Mouse (Mus musculus) kidney, embryonic 14.5 days (tissue): ENCODE measurements around the gene Kcnk2. TPM values are rescaled to one million over a fixed set of nuclear protein-coding genes. Genes with fewer than 3 reads are reported as not detected.
"Not testable (repeated sequence)": the region's sequence is repeated elsewhere in the genome, so short reads cannot be mapped to it uniquely, and the experiment has no call there.

Experiments used
- ATAC-seq: fragments of 200-750 bp; cut with Nextera tagmentation; 2 replicates; pipeline ENCODE4 v1.8.0; 2017; ENCODE audit warnings: moderate number of reproducible peaks, mild to moderate bottlenecking, moderate TSS enrichment, moderate library complexity; ENCODE audit not compliant: low FRiP score, low TSS enrichment
- H3K27ac ChIP-seq: fragments of 300-500 bp; sonication (generic); 2 replicates; pipeline ENCODE4 v1.5.1; 2014; ENCODE audit warnings: low read depth, mild to moderate bottlenecking, low read length, moderate library complexity, mixed read lengths
- H3K27me3 ChIP-seq: fragments of 300-500 bp; sonication (generic); 2 replicates; pipeline ENCODE4 v1.6.1; 2014; ENCODE audit warnings: mild to moderate bottlenecking, low read length; ENCODE audit not compliant: control insufficient read depth, insufficient read depth
- H3K36me3 ChIP-seq: fragments of 300-500 bp; sonication (generic); 2 replicates; pipeline ENCODE4 v1.6.1; 2014; ENCODE audit warnings: low read length, mixed read lengths; ENCODE audit not compliant: control insufficient read depth, insufficient read depth
- H3K4me1 ChIP-seq: fragments of 300-500 bp; sonication (generic); 2 replicates; pipeline ENCODE4 v1.6.1; 2014; ENCODE audit warnings: low read length, mixed read lengths; ENCODE audit not compliant: control insufficient read depth, insufficient read depth
- H3K4me2 ChIP-seq: fragments of 300-500 bp; sonication (generic); replicated peaks from 2 replicates; pipeline ENCODE4 v1.6.1; 2014; ENCODE audit warnings: low read depth, mild to moderate bottlenecking, low read length
- H3K4me3 ChIP-seq: fragments of 300-500 bp; sonication (generic); 2 replicates; pipeline ENCODE4 v1.5.1; 2014; ENCODE audit warnings: mild to moderate bottlenecking, low read length
- H3K9ac ChIP-seq: fragments of 300-500 bp; sonication (generic); 2 replicates; pipeline ENCODE4 v1.6.1; 2014; ENCODE audit warnings: low read depth, mild to moderate bottlenecking, low read length, moderate library complexity
- H3K9me3 ChIP-seq: fragments of 300-500 bp; sonication (generic); 2 replicates; pipeline ENCODE4 v1.6.1; 2016; ENCODE audit warnings: low read length; ENCODE audit not compliant: control insufficient read depth
- WGBS: fragments of 180-500 bp; shearing (Covaris S2); extraction: QIAGEN DNeasy Blood & Tissue Kit; methylation state at CpG from one replicate; pipeline ENCODE4 v1.1.7; 2014; 5-methylcytosine and 5-hydroxymethylcytosine counted together
- polyA plus RNA-seq: library from polyadenylated mRNA; unstranded; fragments of >200 nt; fragmentation: Nextera tagmentation; extraction: Ambion mirVana; gene quantifications from 2 replicates; pipeline ENCODE4 v1.2.1, GENCODE M21; 2014

Kcnk2 gene
- polyA plus RNA-seq, 1 experiment from 2014 or later = 2.2 TPM

- Histone ChIP-seq H3K9me3 (no peaks in the 10 kb centered on the region), H3K36me3 (no peaks in the 10 kb centered on the region), H3K4me3 (no peak overlapping the region), H3K4me1 (no peaks in the 10 kb centered on the region), H3K4me2 (no peak overlapping the region), H3K9ac (no peak overlapping the region), H3K27me3 (no peaks in the 10 kb centered on the region), H3K27ac (no peak overlapping the region)
- no peak for ATAC-seq
- 81% methylated on average over 2 of the region's 2 CpGs for WGBS
Observed at GRCm38 (mm10) chr1:189272281-189272680, 129.8 kb downstream of the Kcnk2 start.

- Histone ChIP-seq H3K9ac (no peak overlapping the region), H3K36me3 (no peaks in the 10 kb centered on the region), H3K27me3 (no peaks in the 10 kb centered on the region), H3K9me3 (no peaks in the 10 kb centered on the region), H3K4me2 (no peak overlapping the region), H3K4me1 (no peaks in the 10 kb centered on the region), H3K4me3 (no peak overlapping the region), H3K27ac (no peak overlapping the region)
- ATAC-seq = no peak
Observed at GRCm38 (mm10) chr1:189253631-189254030, 148.4 kb downstream of the Kcnk2 start.

GRCm38 (mm10) chr1:189253207-189253606, 148.9 kb downstream of the Kcnk2 start:
- no peak overlapping the region for H3K9ac ChIP-seq
- no peaks in the 10 kb centered on the region for H3K36me3 ChIP-seq
- H3K4me2 ChIP-seq = no peak overlapping the region
- no peaks in the 10 kb centered on the region for H3K27me3 ChIP-seq
- ATAC-seq = no peak
- H3K9me3 ChIP-seq = no peaks in the 10 kb centered on the region
- H3K4me1 ChIP-seq = no peaks in the 10 kb centered on the region
- WGBS = 66% methylated on average over 3 of the region's 3 CpGs
- no peak overlapping the region for H3K27ac ChIP-seq
- no peak overlapping the region for H3K4me3 ChIP-seq

- not testable (repeated sequence) for H3K9me3 ChIP-seq, H3K4me3 ChIP-seq, H3K9ac ChIP-seq, ATAC-seq, H3K4me1 ChIP-seq, H3K27ac ChIP-seq, H3K4me2 ChIP-seq, H3K36me3 ChIP-seq, H3K27me3 ChIP-seq
- 80% methylated on average over 2 of the region's 2 CpGs for WGBS
Observed at GRCm38 (mm10) chr1:189243206-189243605, 158.9 kb downstream of the Kcnk2 start.

- no peaks in the 10 kb centered on the region for H3K36me3 ChIP-seq
- H3K27me3 ChIP-seq = no peaks in the 10 kb centered on the region
- H3K4me1 ChIP-seq = no peaks in the 10 kb centered on the region
- no peak overlapping the region for H3K27ac ChIP-seq
- no peaks in the 10 kb centered on the region for H3K9me3 ChIP-seq
- H3K4me2 ChIP-seq = no peak overlapping the region
- H3K9ac ChIP-seq = no peak overlapping the region
- no peak overlapping the region for H3K4me3 ChIP-seq
- ATAC-seq = no peak
- 65% methylated on average over 5 of the region's 5 CpGs for WGBS
Observed at GRCm38 (mm10) chr1:189235261-189235660, 166.8 kb downstream of the Kcnk2 start.

- no peak overlapping the region for H3K4me2 ChIP-seq
Observed at GRCm38 (mm10) chr1:189232829-189233228, 169.2 kb downstream of the Kcnk2 start.

GRCm38 (mm10) chr1:189228222-189229084, 173.6 kb downstream of the Kcnk2 start:
- no peak overlapping the region for H3K27ac ChIP-seq
- no peak overlapping the region for H3K4me2 ChIP-seq
- 0 out of 2 replicates have a peak, but pooled peaks cover 3% of the 10 kb centered on the region for H3K4me1 ChIP-seq
- no peaks in the 10 kb centered on the region for H3K36me3 ChIP-seq
- no peaks in the 10 kb centered on the region for H3K9me3 ChIP-seq
- 0 out of 2 replicates have a peak, but pooled peaks have one; percentile 35 for ATAC-seq
- H3K4me3 ChIP-seq = no peak overlapping the region
- no peaks in the 10 kb centered on the region for H3K27me3 ChIP-seq
- WGBS = 50% methylated on average over 19 of the region's 19 CpGs
- H3K9ac ChIP-seq = no peak overlapping the region

More at GRCm38 (mm10) chr1:189232829-189233228, 169.2 kb downstream of the Kcnk2 start:
- Histone ChIP-seq H3K27me3 (no peaks in the 10 kb centered on the region), H3K9ac (no peak overlapping the region), H3K4me1 (0 out of 2 replicates have a peak, but pooled peaks cover 3% of the 10 kb centered on the region), H3K9me3 (no peaks in the 10 kb centered on the region), H3K27ac (no peak overlapping the region), H3K4me3 (no peak overlapping the region), H3K36me3 (no peaks in the 10 kb centered on the region)
- WGBS = 80% methylated on average over 6 of the region's 6 CpGs
- ATAC-seq = no peak

GRCm38 (mm10) chr1:189227479-189227878, 174.6 kb downstream of the Kcnk2 start:
- Histone ChIP-seq H3K9ac (no peak overlapping the region), H3K9me3 (no peaks in the 10 kb centered on the region), H3K27me3 (no peaks in the 10 kb centered on the region), H3K4me3 (no peak overlapping the region), H3K4me2 (no peak overlapping the region), H3K36me3 (no peaks in the 10 kb centered on the region), H3K27ac (no peak overlapping the region), H3K4me1 (0 out of 2 replicates have a peak, but pooled peaks cover 3% of the 10 kb centered on the region)
- ATAC-seq = no peak
- WGBS = 80% methylated on average over 4 of the region's 4 CpGs

- Histone ChIP-seq H3K27me3 (no peaks in the 10 kb centered on the region), H3K4me1 (no peaks in the 10 kb centered on the region), H3K4me3 (no peak overlapping the region), H3K4me2 (no peak overlapping the region), H3K9ac (no peak overlapping the region), H3K36me3 (no peaks in the 10 kb centered on the region), H3K27ac (no peak overlapping the region), H3K9me3 (no peaks in the 10 kb centered on the region)
- 86% methylated on average over 10 of the region's 10 CpGs for WGBS
- no peak for ATAC-seq
Observed at GRCm38 (mm10) chr1:189219051-189219450, 183.0 kb downstream of the Kcnk2 start.
